Mouse (Mus musculus) cortical plate, adult 2 months (tissue): ENCODE data around the gene Cfap58.

ENCODE experiments used
- CTCF ChIP-seq: fragments of 200-500 bp; IDR thresholded peaks from 2 replicates; pipeline ENCODE4 v1.5.1; 2011; ENCODE audit warnings: mild to moderate bottlenecking, control low read depth, low read length; ENCODE audit not compliant: insufficient read depth; ENCODE audit errors: extremely low read depth
- POLR2A ChIP-seq: fragments of 200-500 bp; IDR thresholded peaks from 2 replicates; pipeline ENCODE4 v1.6.1; 2011; ENCODE audit warnings: mild to moderate bottlenecking, low read length, control low read depth; ENCODE audit not compliant: insufficient read depth; ENCODE audit errors: extremely low read depth

- TF ChIP-seq POLR2A: no peak
- no peak for TF ChIP-seq CTCF
Measured at GRCm38 (mm10) chr19:48001774-48002173, 64.3 kb downstream of the Cfap58 start.
